Mouse (Mus musculus): Measurements from ENCODE around the gene 1700109H08Rik.
"Not testable (repeated sequence)": the region's sequence is repeated elsewhere in the genome, so short reads cannot be mapped to it uniquely, and the experiment has no call there.

Gene 1700109H08Rik

GRCm38 (mm10) chr5:3571266-3571665 lies at the start of gene 1700109H08Rik:
Gene 1700109H08Rik (plus strand): TSS chr5:3571566.
- DNase-seq (ENCODE audit: low read depth, low spot score) = no peak

GRCm38 (mm10) chr5:3521741-3522140 lies 49.6 kb upstream of the 1700109H08Rik start:
- no peak for DNase-seq (ENCODE audit: low read depth, low spot score)

GRCm38 (mm10) chr5:3522826-3523225 lies 48.5 kb upstream of the 1700109H08Rik start:
- DNase-seq (ENCODE audit: low read depth, low spot score) = no peak

- DNase-seq (ENCODE audit: low read depth, low spot score) = no peak
Measured at GRCm38 (mm10) chr5:3527041-3527691, 44.2 kb upstream of the 1700109H08Rik start.

- no peak for DNase-seq (ENCODE audit: low read depth, low spot score)
Measured at GRCm38 (mm10) chr5:3529585-3530189, 41.7 kb upstream of the 1700109H08Rik start.

GRCm38 (mm10) chr5:3532048-3532447 lies 39.3 kb upstream of the 1700109H08Rik start:
- DNase-seq (ENCODE audit: low read depth, low spot score) = not testable (repeated sequence)

GRCm38 (mm10) chr5:3536592-3537212 lies 34.7 kb upstream of the 1700109H08Rik start:
- DNase-seq (ENCODE audit: low read depth, low spot score) = no peak

GRCm38 (mm10) chr5:3538505-3539472 lies 32.6 kb upstream of the 1700109H08Rik start:
- no peak for DNase-seq (ENCODE audit: low read depth, low spot score)

- DNase-seq (ENCODE audit: low read depth, low spot score) = no peak
Measured at GRCm38 (mm10) chr5:3541871-3542270, 29.5 kb upstream of the 1700109H08Rik start.

GRCm38 (mm10) chr5:3543629-3544479 lies 27.5 kb upstream of the 1700109H08Rik start, which contains the start of gene Fam133b:
Gene Fam133b (plus strand): TSS chr5:3543833.
- DNase-seq (ENCODE audit: low read depth, low spot score) = peak; percentile 89

GRCm38 (mm10) chr5:3544480-3544769 lies 26.9 kb upstream of the 1700109H08Rik start:
- no peak for DNase-seq (ENCODE audit: low read depth, low spot score)

- no peak for DNase-seq (ENCODE audit: low read depth, low spot score)
Measured at GRCm38 (mm10) chr5:3546226-3546625, 25.1 kb upstream of the 1700109H08Rik start.

- DNase-seq (ENCODE audit: low read depth, low spot score) = no peak
Measured at GRCm38 (mm10) chr5:3551481-3551880, 19.9 kb upstream of the 1700109H08Rik start.

- DNase-seq (ENCODE audit: low read depth, low spot score) = no peak
Measured at GRCm38 (mm10) chr5:3554198-3554597, 17.2 kb upstream of the 1700109H08Rik start.

- DNase-seq (ENCODE audit: low read depth, low spot score) = no peak
Measured at GRCm38 (mm10) chr5:3574825-3575224, 3.5 kb downstream of the 1700109H08Rik start.

- no peak for DNase-seq (ENCODE audit: low read depth, low spot score)
Measured at GRCm38 (mm10) chr5:3577939-3578338, 6.6 kb downstream of the 1700109H08Rik start.

GRCm38 (mm10) chr5:3579066-3579465 lies 7.7 kb downstream of the 1700109H08Rik start:
- no peak for DNase-seq (ENCODE audit: low read depth, low spot score)

GRCm38 (mm10) chr5:3595693-3596398 lies 24.5 kb downstream of the 1700109H08Rik start, which contains the start of gene Pex1:
Gene Pex1 (plus strand): TSS chr5:3596066.
- DNase-seq (ENCODE audit: low read depth, low spot score) = peak; percentile 82

GRCm38 (mm10) chr5:3596399-3596766 lies 25.0 kb downstream of the 1700109H08Rik start, which contains the start of gene Rbm48:
Gene Rbm48 (minus strand): TSS chr5:3596585.
- DNase-seq (ENCODE audit: low read depth, low spot score) = peak; percentile 47

GRCm38 (mm10) chr5:3597171-3597570 lies 25.8 kb downstream of the 1700109H08Rik start:
- no peak for DNase-seq (ENCODE audit: low read depth, low spot score)

Measured in c-Kit-negative CD71-positive TER-119-positive erythroid progenitor cells, embryonic 14.5 days (primary cell).